Mouse (Mus musculus) forebrain, embryonic 14.5 days (tissue): Measurements from ENCODE around the gene Prps1. TPM values are rescaled to one million over a fixed set of nuclear protein-coding genes. Genes with fewer than 3 reads are reported as not detected.
"Not testable (repeated sequence)": the region's sequence is repeated elsewhere in the genome, so short reads cannot be mapped to it uniquely, and the experiment has no call there.

Experiments used
- ATAC-seq: fragments of 200-750 bp; cut with Nextera tagmentation; 2 replicates; pipeline ENCODE4 v1.8.0; 2017; ENCODE audit warnings: mild to moderate bottlenecking, moderate library complexity
- DNase-seq: peaks from one replicate; pipeline ENCODE4 v3.0.0-alpha.2; 2015; ENCODE audit warnings: low spot score
- H3K27ac ChIP-seq: fragments of 300-500 bp; sonication (generic); 2 replicates; pipeline ENCODE4 v1.5.1; 2014; ENCODE audit warnings: low read depth, mild to moderate bottlenecking, control low read depth, low read length, moderate library complexity
- H3K27me3 ChIP-seq: fragments of 300-500 bp; sonication (generic); replicated peaks from 2 replicates; pipeline ENCODE4 v1.6.1; 2014; ENCODE audit warnings: low read length, control low read depth, mixed read lengths; ENCODE audit not compliant: control insufficient read depth, insufficient read depth
- H3K36me3 ChIP-seq: fragments of 300-500 bp; sonication (generic); 2 replicates; pipeline ENCODE4 v1.6.1; 2014; ENCODE audit warnings: low read length, control low read depth; ENCODE audit not compliant: control insufficient read depth, insufficient read depth
- H3K4me1 ChIP-seq: fragments of 300-500 bp; sonication (generic); 2 replicates; pipeline ENCODE4 v1.6.1; 2014; ENCODE audit warnings: antibody characterized with exemption, low read length, control low read depth; ENCODE audit not compliant: control insufficient read depth, insufficient read depth
- H3K4me2 ChIP-seq: fragments of 300-500 bp; sonication (generic); 2 replicates; pipeline ENCODE4 v1.6.1; 2014; ENCODE audit warnings: mild to moderate bottlenecking, control low read depth, low read length
- H3K4me3 ChIP-seq: fragments of 300-500 bp; sonication (generic); 2 replicates; pipeline ENCODE4 v1.5.1; 2014; ENCODE audit warnings: low read depth, low read length, control low read depth
- H3K9ac ChIP-seq: fragments of 300-500 bp; sonication (generic); 2 replicates; pipeline ENCODE4 v1.6.1; 2014; ENCODE audit warnings: mild to moderate bottlenecking, low read length, control low read depth, moderate library complexity
- H3K9me3 ChIP-seq: fragments of 300-500 bp; sonication (generic); replicated peaks from 2 replicates; pipeline ENCODE4 v1.6.1; 2016; ENCODE audit warnings: low read length, control low read depth, mixed read lengths; ENCODE audit not compliant: control insufficient read depth
- WGBS: fragments of 180-500 bp; shearing (Covaris S2); extraction: QIAGEN DNeasy Blood & Tissue Kit; methylation state at CpG from one replicate; pipeline ENCODE4 v1.1.7; 2014; 5-methylcytosine and 5-hydroxymethylcytosine counted together
- polyA plus RNA-seq: library from polyadenylated mRNA; unstranded; fragments of >200 nt; fragmentation: Nextera tagmentation; extraction: Ambion mirVana; gene quantifications from 2 replicates; pipeline ENCODE4 v1.2.1, GENCODE M21; 2014

Prps1 gene
- polyA plus RNA-seq, 1 experiment from 2014 or later, result 84.8 TPM

- Histone ChIP-seq H3K4me2 (no peak overlapping the region), H3K27ac (no peak overlapping the region), H3K9me3 (no peaks in the 10 kb centered on the region), H3K9ac (no peak overlapping the region), H3K27me3 (no peaks in the 10 kb centered on the region), H3K4me1 (no peaks in the 10 kb centered on the region), H3K4me3 (no peak overlapping the region), H3K36me3 (no peaks in the 10 kb centered on the region)
- WGBS, result 55% methylated on average over 6 of the region's 6 CpGs
- ATAC-seq (no peak), DNase-seq (no peak)
Measured at GRCm38 (mm10) chrX:140506436-140507180, 50.2 kb downstream of the Prps1 start.

GRCm38 (mm10) chrX:140507377-140507776 lies 51.0 kb downstream of the Prps1 start:
- Histone ChIP-seq H3K4me3 (no peak overlapping the region), H3K9me3 (no peaks in the 10 kb centered on the region), H3K4me2 (no peak overlapping the region), H3K9ac (no peak overlapping the region), H3K36me3 (no peaks in the 10 kb centered on the region), H3K27me3 (no peaks in the 10 kb centered on the region), H3K4me1 (no peaks in the 10 kb centered on the region), H3K27ac (no peak overlapping the region)
- 87% methylated on average over 1 of the region's 1 CpGs for WGBS
- no peak for ATAC-seq
- DNase-seq, result no peak

- DNase-seq, H3K9ac ChIP-seq, H3K4me3 ChIP-seq, H3K27ac ChIP-seq, H3K27me3 ChIP-seq, H3K4me1 ChIP-seq, H3K9me3 ChIP-seq, H3K4me2 ChIP-seq, ATAC-seq, H3K36me3 ChIP-seq: not testable (repeated sequence)
- WGBS, result 79% methylated on average over 4 of the region's 4 CpGs
Measured at GRCm38 (mm10) chrX:140508791-140509190, 52.4 kb downstream of the Prps1 start.

GRCm38 (mm10) chrX:140509817-140510216 lies 53.4 kb downstream of the Prps1 start:
- Histone ChIP-seq H3K27ac (no peak overlapping the region), H3K4me1 (no peaks in the 10 kb centered on the region), H3K36me3 (no peaks in the 10 kb centered on the region), H3K4me3 (no peak overlapping the region), H3K4me2 (no peak overlapping the region), H3K9ac (no peak overlapping the region), H3K27me3 (0 out of 2 replicates have a peak, but pooled peaks cover 5% of the 10 kb centered on the region), H3K9me3 (no peaks in the 10 kb centered on the region)
- 56% methylated on average over 6 of the region's 6 CpGs for WGBS
- DNase-seq (no peak), ATAC-seq (no peak)

- Histone ChIP-seq H3K4me3 (no peak overlapping the region), H3K27me3 (0 out of 2 replicates have a peak, but pooled peaks cover 5% of the 10 kb centered on the region), H3K9ac (0 out of 2 replicates have a peak overlapping the region, but pooled peaks have one; percentile 2), H3K4me2 (peak overlapping the region; percentile 21; the same call in 1 of the 2 replicates), H3K36me3 (no peaks in the 10 kb centered on the region), H3K9me3 (no peaks in the 10 kb centered on the region), H3K27ac (no peak overlapping the region), H3K4me1 (no peaks in the 10 kb centered on the region)
- ATAC-seq, result no peak
- DNase-seq, result no peak
- WGBS, result 40% methylated on average over 24 of the region's 24 CpGs
Measured at GRCm38 (mm10) chrX:140510696-140511429, 54.5 kb downstream of the Prps1 start.

- Histone ChIP-seq H3K36me3 (no peaks in the 10 kb centered on the region), H3K27ac (no peak overlapping the region)
Measured at GRCm38 (mm10) chrX:140511687-140512651, 55.6 kb downstream of the Prps1 start.

GRCm38 (mm10) chrX:140513379-140513778 lies 57.0 kb downstream of the Prps1 start:
- WGBS, result 93% methylated on average over 2 of the region's 2 CpGs
- Histone ChIP-seq H3K9ac (no peak overlapping the region), H3K4me2 (no peak overlapping the region), H3K4me1 (no peaks in the 10 kb centered on the region), H3K36me3 (no peaks in the 10 kb centered on the region), H3K9me3 (no peaks in the 10 kb centered on the region), H3K27ac (no peak overlapping the region), H3K4me3 (no peak overlapping the region), H3K27me3 (0 out of 2 replicates have a peak, but pooled peaks cover 5% of the 10 kb centered on the region)
- ATAC-seq, result no peak
- DNase-seq, result no peak

More at GRCm38 (mm10) chrX:140511687-140512651, 55.6 kb downstream of the Prps1 start:
- no peak for DNase-seq
- no peak for ATAC-seq
- H3K9me3 ChIP-seq, result no peaks in the 10 kb centered on the region
- H3K27me3 ChIP-seq, result 0 out of 2 replicates have a peak, but pooled peaks cover 5% of the 10 kb centered on the region
- no peak overlapping the region for H3K9ac ChIP-seq
- WGBS, result 37% methylated on average over 7 of the region's 7 CpGs
- H3K4me1 ChIP-seq, result no peaks in the 10 kb centered on the region
- no peak overlapping the region for H3K4me2 ChIP-seq
- no peak overlapping the region for H3K4me3 ChIP-seq

- Histone ChIP-seq H3K9ac (no peak overlapping the region), H3K36me3 (no peaks in the 10 kb centered on the region), H3K4me1 (no peaks in the 10 kb centered on the region), H3K4me2 (no peak overlapping the region), H3K27ac (no peak overlapping the region), H3K9me3 (no peaks in the 10 kb centered on the region), H3K27me3 (peaks cover 4% of the 10 kb centered on the region; the same call in 1 of the 2 replicates), H3K4me3 (no peak overlapping the region)
- DNase-seq (no peak), ATAC-seq (no peak)
- 87% methylated on average over 8 of the region's 8 CpGs for WGBS
Measured at GRCm38 (mm10) chrX:140518351-140518750, 61.9 kb downstream of the Prps1 start.
